Mouse (Mus musculus) large intestine, adult 2 months (tissue): ENCODE measurements around the gene Cldn20. TPM values are rescaled to one million over a fixed set of nuclear protein-coding genes. Genes with fewer than 3 reads are reported as not detected.

Source experiments
- DNase-seq: peaks from one replicate; pipeline ENCODE4 v3.0.0-alpha.2; 2012; ENCODE audit warnings: low read depth, low spot score
- WGBS: fragments of 180-500 bp; shearing (Covaris S2); methylation state at CpG from one replicate; pipeline ENCODE4 v1.1.7; 2018; 5-methylcytosine and 5-hydroxymethylcytosine counted together
- polyA plus RNA-seq: library from polyadenylated mRNA; depleted of rRNA; stranded (reverse); fragments of >200 nt; gene quantifications from 2 replicates; pipeline ENCODE4 v1.2.3, GENCODE M21; 2012; rRNA removed

Cldn20 gene
- polyA plus RNA-seq, 1 experiment = 0.24 TPM

- DNase-seq = no peak
- 72% methylated on average over 5 of the region's 5 CpGs for WGBS
Observed at GRCm38 (mm10) chr17:3520344-3520743, 12.0 kb upstream of the Cldn20 start.

DNA sequence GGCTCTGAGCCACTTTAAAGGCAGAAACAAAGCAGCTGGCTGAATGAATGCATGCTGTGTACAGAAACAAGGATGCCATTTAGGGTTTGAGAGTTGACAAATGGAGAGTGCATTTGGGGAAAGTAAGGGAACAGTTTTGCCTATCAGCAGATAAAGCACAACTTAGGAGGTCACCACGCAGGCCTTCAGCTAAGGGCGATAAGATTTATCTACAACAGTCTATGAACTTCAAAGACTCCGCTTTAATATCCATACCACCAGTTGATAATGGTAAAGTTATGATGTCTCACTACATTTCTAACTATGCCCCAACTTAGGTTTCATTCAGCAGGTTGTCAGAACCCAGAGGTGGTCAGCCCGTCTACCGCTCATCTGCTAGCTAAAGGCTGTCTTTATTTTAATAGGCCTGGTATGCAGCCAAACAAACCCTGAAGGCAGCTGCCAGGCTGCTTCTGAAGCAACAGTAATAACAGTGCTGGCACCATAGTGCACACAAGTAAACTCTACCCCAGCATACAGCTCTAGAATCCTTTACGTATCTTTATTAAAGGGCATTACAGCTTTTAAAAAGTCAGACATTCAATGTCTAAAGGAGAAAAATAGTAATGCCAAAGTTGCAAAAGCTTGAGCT, 4.4 kb upstream of the Cldn20 start:
- 89% methylated on average over 6 of the region's 6 CpGs for WGBS
- DNase-seq = no peak

- 77% methylated on average over 3 of the region's 3 CpGs for WGBS
- no peak for DNase-seq
Observed at GRCm38 (mm10) chr17:3529523-3529922, 2.8 kb upstream of the Cldn20 start.

GRCm38 (mm10) chr17:3530549-3530948, 1.8 kb upstream of the Cldn20 start:
- 82% methylated on average over 7 of the region's 7 CpGs for WGBS

GRCm38 (mm10) chr17:3531641-3532040, 713 bp upstream of the Cldn20 start:
- WGBS = 64% methylated on average over 1 of the region's 1 CpGs
- no peak for DNase-seq

More at GRCm38 (mm10) chr17:3530549-3530948, 1.8 kb upstream of the Cldn20 start:
- DNase-seq = no peak

- DNase-seq = no peak
- WGBS = 49% methylated on average over 1 of the region's 1 CpGs
Observed at GRCm38 (mm10) chr17:3533425-3533824, 1.1 kb downstream of the Cldn20 start.

DNA sequence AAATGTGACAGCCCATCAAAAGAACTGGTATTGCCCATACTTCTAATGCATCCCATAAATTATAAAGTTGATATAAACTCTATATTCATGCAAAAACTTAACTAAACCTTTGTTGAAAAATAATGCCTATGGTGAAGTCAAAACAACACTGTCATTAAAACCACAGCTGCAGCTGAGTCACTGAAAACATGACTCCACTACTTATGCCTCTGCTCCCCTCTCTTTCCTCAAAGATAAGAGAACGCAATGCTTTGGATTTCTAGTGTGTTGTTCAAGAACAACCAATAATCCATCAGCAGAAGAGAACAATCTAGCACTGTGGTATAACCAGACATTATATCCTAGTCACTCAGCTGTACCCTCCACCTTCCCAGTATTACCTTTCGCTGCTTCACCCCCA, 8.0 kb downstream of the Cldn20 start:
- WGBS = 98% methylated on average over 2 of the region's 2 CpGs

GRCm38 (mm10) chr17:3541033-3541432, 8.7 kb downstream of the Cldn20 start:
- WGBS = 83% methylated on average over 5 of the region's 5 CpGs
- DNase-seq = no peak

More for the DNA sequence above, 8.0 kb downstream of the Cldn20 start:
- no peak for DNase-seq

DNA sequence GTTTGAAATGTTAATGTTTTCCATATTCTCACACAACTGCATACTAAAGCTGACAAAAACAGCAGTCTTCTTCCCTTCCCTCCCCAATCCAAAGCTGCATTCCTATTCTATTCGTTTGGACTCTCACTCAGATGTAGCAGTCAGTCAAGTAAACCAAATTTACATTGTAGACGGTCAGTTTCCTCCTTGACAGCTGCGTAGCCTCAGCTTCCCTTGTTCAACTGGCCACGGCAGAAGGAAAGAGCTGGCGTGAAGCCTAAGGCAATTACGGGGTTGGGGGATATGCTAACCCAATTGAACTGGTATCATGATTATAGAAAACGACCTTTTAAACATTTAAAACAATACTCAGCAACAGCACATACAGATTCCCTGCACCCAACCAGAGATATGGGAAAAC, 15.4 kb downstream of the Cldn20 start:
- no peak for DNase-seq
- 59% methylated on average over 7 of the region's 7 CpGs for WGBS

DNA sequence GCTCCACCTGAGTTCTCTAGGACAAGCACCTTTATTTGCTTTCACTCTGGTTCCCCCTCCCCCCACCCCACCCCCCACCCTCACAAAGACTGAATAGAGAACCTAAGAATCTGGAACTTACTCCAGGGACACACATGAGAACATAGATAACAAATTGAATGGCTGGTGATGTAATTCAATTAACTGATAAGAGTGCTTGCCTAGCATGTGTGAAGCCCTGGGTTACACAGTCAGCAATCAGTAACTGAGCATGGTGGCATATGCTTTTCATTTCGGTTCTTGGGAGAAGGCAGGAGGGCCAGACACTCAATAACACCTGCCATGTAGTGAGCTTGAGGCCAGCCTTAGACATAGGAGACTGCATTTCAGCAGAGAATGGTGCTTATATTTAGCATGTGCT, 23.9 kb downstream of the Cldn20 start:
- 43% methylated on average over 1 of the region's 1 CpGs for WGBS
- DNase-seq = no peak

DNA sequence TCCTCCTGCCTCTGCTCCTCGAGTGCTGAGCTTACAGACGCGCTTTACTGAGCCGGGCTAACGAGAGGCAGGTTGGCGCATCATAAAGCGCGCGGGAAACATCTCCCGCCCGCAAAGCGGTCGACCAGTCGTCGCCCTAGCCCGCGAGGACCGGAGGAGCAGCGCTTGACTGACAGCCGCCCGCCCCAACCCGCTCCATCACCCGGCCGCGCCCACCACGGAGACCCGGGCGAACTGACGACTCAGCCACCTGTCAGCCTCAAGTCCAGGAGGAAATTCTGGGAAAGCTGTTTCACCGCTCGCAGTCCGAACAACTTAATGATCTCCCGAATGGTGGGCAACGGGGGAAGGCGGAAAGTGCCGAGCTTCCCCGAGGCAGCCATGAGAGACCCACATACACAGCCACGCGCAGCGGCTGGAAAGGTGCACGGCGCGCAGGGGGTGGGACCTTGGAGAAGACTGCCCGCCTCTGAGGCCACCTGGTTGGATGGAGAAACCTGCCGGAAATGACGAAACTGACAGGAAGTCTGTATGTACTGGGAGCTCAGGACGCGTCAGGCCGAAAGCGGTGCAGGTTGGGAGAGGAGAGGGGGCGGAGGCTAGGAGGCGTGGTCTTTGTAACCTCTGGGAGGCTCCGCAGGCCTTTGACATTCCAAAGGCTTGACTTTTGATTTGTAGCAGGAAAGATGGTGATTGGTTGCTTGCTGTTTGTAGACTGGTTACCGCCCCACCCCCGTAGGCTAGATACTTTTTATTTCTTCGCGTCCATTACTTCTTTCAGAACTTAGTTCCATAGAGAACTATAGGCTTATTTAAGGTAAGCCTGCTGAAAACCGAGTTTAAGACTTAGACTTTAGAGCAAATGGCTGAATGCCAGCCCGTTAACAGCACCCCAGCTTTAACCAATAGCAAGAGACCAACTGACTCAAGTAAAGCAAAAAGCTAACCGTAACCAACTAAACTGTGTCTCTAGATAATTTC, 25.3 kb downstream of the Cldn20 start, which contains the start of gene Tfb1m:
Tfb1m (minus strand) TSS at position 451 of the 981 bp plus-strand sequence.
- peak; percentile 98 for DNase-seq
- WGBS = under 1% methylated on average over 60 of the region's 60 CpGs

- 65% methylated on average over 9 of the region's 9 CpGs for WGBS
- no peak for DNase-seq
Observed at GRCm38 (mm10) chr17:3558356-3558870, 26.1 kb downstream of the Cldn20 start.

DNA sequence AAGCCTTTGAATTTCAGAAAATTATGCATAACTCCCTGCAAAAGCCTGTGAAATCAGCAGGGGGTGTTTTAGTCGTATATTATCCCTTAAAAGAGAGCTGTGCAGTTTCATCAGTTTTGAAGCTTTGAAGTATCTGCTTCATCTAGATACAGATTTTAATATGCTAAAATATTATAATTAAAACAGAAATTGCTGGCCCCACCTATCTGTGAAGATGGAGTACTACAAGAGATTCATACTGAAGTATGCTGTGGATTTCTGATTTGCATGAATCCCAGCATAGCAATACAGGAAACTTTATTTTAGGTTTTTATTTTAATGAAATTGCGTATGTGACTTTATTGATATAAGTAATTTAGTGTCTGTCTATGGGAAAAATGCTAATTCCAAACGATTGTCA, 28.2 kb downstream of the Cldn20 start:
- no peak for DNase-seq
- 70% methylated on average over 3 of the region's 3 CpGs for WGBS

- DNase-seq = no peak
- WGBS = 56% methylated on average over 8 of the region's 8 CpGs
Observed at GRCm38 (mm10) chr17:3562405-3562804, 30.1 kb downstream of the Cldn20 start.

GRCm38 (mm10) chr17:3570876-3571275, 38.5 kb downstream of the Cldn20 start:
- WGBS = 2% methylated on average over 12 of the region's 12 CpGs
- peak; percentile 47 for DNase-seq

Other genes with a start within 250 kb of the Cldn20 start
- 3.8 and 6.5 TPM in 2 replicates for gene Tiam2, start 206.0 kb upstream of the Cldn20 start, polyA plus RNA-seq
- gene Tfb1m, start 25.2 kb downstream of the Cldn20 start, polyA plus RNA-seq = 1.9 and 2.5 TPM in 2 replicates
- gene Nox3, start 163.7 kb downstream of the Cldn20 start, polyA plus RNA-seq = not detected in 2 replicates